Mouse (Mus musculus): Measurements from ENCODE around the gene Hook2. TPM values are rescaled to one million over a fixed set of nuclear protein-coding genes. Genes with fewer than 3 reads are reported as not detected.

The Hook2 gene
- polyA plus RNA-seq, 1 experiment from 2014 or later: 25.8 TPM

GRCm38 (mm10) chr8:85035165-85035727, 44.8 kb downstream of the Hook2 start:
- H3K9ac ChIP-seq (replicated peaks; ENCODE audit: low read length): no peak overlapping the region
- peaks cover 24% of the 10 kb centered on the region for H3K4me1 ChIP-seq (ENCODE audit: control insufficient read depth, insufficient read depth, low read length)
- 7% methylated on average over 12 of the region's 12 CpGs for WGBS
- ATAC-seq (ENCODE audit: low FRiP score, low TSS enrichment) (no peak), DNase-seq (no peak)
- H3K27me3 ChIP-seq (ENCODE audit: control insufficient read depth, insufficient read depth, low read length): no peaks in the 10 kb centered on the region
- peak overlapping the region; percentile 98 for H3K4me2 ChIP-seq (ENCODE audit: low read length)
- H3K27ac ChIP-seq (replicated peaks; ENCODE audit: low read depth, low read length): no peak overlapping the region
- no peaks in the 10 kb centered on the region for H3K9me3 ChIP-seq (ENCODE audit: control insufficient read depth, low read length)
- H3K36me3 ChIP-seq (ENCODE audit: control insufficient read depth, insufficient read depth, low read length): peaks cover 35% of the 10 kb centered on the region
- peak overlapping the region; percentile 81 for H3K4me3 ChIP-seq (replicated peaks; ENCODE audit: low read depth, low read length)

GRCm38 (mm10) chr8:85035728-85036310, 45.4 kb downstream of the Hook2 start:
- no peak for ATAC-seq (ENCODE audit: low FRiP score, low TSS enrichment)

GRCm38 (mm10) chr8:85036381-85036717, 45.9 kb downstream of the Hook2 start:
- H3K4me3 ChIP-seq (replicated peaks; ENCODE audit: low read depth, low read length): peak overlapping the region; percentile 81
- peak overlapping the region; percentile 98 for H3K4me2 ChIP-seq (ENCODE audit: low read length)
- ATAC-seq (ENCODE audit: low FRiP score, low TSS enrichment): peak; percentile 46
- peak overlapping the region; percentile 65 for H3K9ac ChIP-seq (replicated peaks; ENCODE audit: low read length)
- under 1% methylated on average over 9 of the region's 9 CpGs for WGBS
- H3K27me3 ChIP-seq (ENCODE audit: control insufficient read depth, insufficient read depth, low read length): no peaks in the 10 kb centered on the region
- H3K9me3 ChIP-seq (ENCODE audit: control insufficient read depth, low read length): no peaks in the 10 kb centered on the region
- DNase-seq: no peak
- H3K36me3 ChIP-seq (ENCODE audit: control insufficient read depth, insufficient read depth, low read length): peaks cover 36% of the 10 kb centered on the region
- H3K27ac ChIP-seq (replicated peaks; ENCODE audit: low read depth, low read length): peak overlapping the region; percentile 65
- peaks cover 24% of the 10 kb centered on the region for H3K4me1 ChIP-seq (ENCODE audit: control insufficient read depth, insufficient read depth, low read length)

More at GRCm38 (mm10) chr8:85035728-85036310, 45.4 kb downstream of the Hook2 start:
- Histone ChIP-seq H3K9me3 (ENCODE audit: control insufficient read depth, low read length) (no peaks in the 10 kb centered on the region), H3K4me1 (ENCODE audit: control insufficient read depth, insufficient read depth, low read length) (peaks cover 24% of the 10 kb centered on the region), H3K27ac (replicated peaks; ENCODE audit: low read depth, low read length) (peak overlapping the region; percentile 65; the same call in 1 of the 2 replicates), H3K4me3 (replicated peaks; ENCODE audit: low read depth, low read length) (peak overlapping the region; percentile 81), H3K36me3 (ENCODE audit: control insufficient read depth, insufficient read depth, low read length) (peaks cover 35% of the 10 kb centered on the region), H3K9ac (replicated peaks; ENCODE audit: low read length) (peak overlapping the region; percentile 65), H3K4me2 (ENCODE audit: low read length) (peak overlapping the region; percentile 98), H3K27me3 (ENCODE audit: control insufficient read depth, insufficient read depth, low read length) (no peaks in the 10 kb centered on the region)
- 1% methylated on average over 15 of the region's 15 CpGs for WGBS
- DNase-seq: peak; percentile 29

GRCm38 (mm10) chr8:85036718-85037365, 46.4 kb downstream of the Hook2 start, which contains the start of gene Tnpo2:
TSS of gene Tnpo2 (plus strand) at chr8:85036915.
- Histone ChIP-seq H3K27me3 (ENCODE audit: control insufficient read depth, insufficient read depth, low read length) (no peaks in the 10 kb centered on the region), H3K9me3 (ENCODE audit: control insufficient read depth, low read length) (no peaks in the 10 kb centered on the region), H3K4me1 (ENCODE audit: control insufficient read depth, insufficient read depth, low read length) (peaks cover 24% of the 10 kb centered on the region), H3K4me3 (replicated peaks; ENCODE audit: low read depth, low read length) (peak within 1 kb of the TSS; percentile 81), H3K36me3 (ENCODE audit: control insufficient read depth, insufficient read depth, low read length) (peaks cover 36% of the 10 kb centered on the region), H3K9ac (replicated peaks; ENCODE audit: low read length) (peak within 1 kb of the TSS; percentile 87), H3K27ac (replicated peaks; ENCODE audit: low read depth, low read length) (peak within 1 kb of the TSS; percentile 97), H3K4me2 (ENCODE audit: low read length) (peak within 1 kb of the TSS; percentile 98)
- DNase-seq: peak; percentile 96
- peak; percentile 94 for ATAC-seq (ENCODE audit: low FRiP score, low TSS enrichment)
- under 1% methylated on average over 59 of the region's 59 CpGs for WGBS

- WGBS: under 1% methylated on average over 14 of the region's 14 CpGs
- no peaks in the 10 kb centered on the region for H3K9me3 ChIP-seq (ENCODE audit: control insufficient read depth, low read length)
- H3K4me2 ChIP-seq (ENCODE audit: low read length): peak overlapping the region; percentile 98
- ATAC-seq (ENCODE audit: low FRiP score, low TSS enrichment) (peak; percentile 61), DNase-seq (peak; percentile 75)
- H3K4me1 ChIP-seq (ENCODE audit: control insufficient read depth, insufficient read depth, low read length): peaks cover 24% of the 10 kb centered on the region
- peak overlapping the region; percentile 81 for H3K4me3 ChIP-seq (replicated peaks; ENCODE audit: low read depth, low read length)
- H3K27me3 ChIP-seq (ENCODE audit: control insufficient read depth, insufficient read depth, low read length): no peaks in the 10 kb centered on the region
- peaks cover 37% of the 10 kb centered on the region for H3K36me3 ChIP-seq (ENCODE audit: control insufficient read depth, insufficient read depth, low read length)
- H3K27ac ChIP-seq (replicated peaks; ENCODE audit: low read depth, low read length): peak overlapping the region; percentile 97
- peak overlapping the region; percentile 87 for H3K9ac ChIP-seq (replicated peaks; ENCODE audit: low read length)
These were observed 46.9 kb downstream of the Hook2 start for GRCm38 (mm10) chr8:85037366-85037680.

GRCm38 (mm10) chr8:85037681-85038531, 47.5 kb downstream of the Hook2 start:
- under 1% methylated on average over 56 of the region's 57 CpGs for WGBS
- Histone ChIP-seq H3K9ac (replicated peaks; ENCODE audit: low read length) (peak overlapping the region; percentile 87), H3K27ac (replicated peaks; ENCODE audit: low read depth, low read length) (peak overlapping the region; percentile 97), H3K4me3 (replicated peaks; ENCODE audit: low read depth, low read length) (peak overlapping the region; percentile 81), H3K27me3 (ENCODE audit: control insufficient read depth, insufficient read depth, low read length) (no peaks in the 10 kb centered on the region), H3K36me3 (ENCODE audit: control insufficient read depth, insufficient read depth, low read length) (peaks cover 36% of the 10 kb centered on the region), H3K4me1 (ENCODE audit: control insufficient read depth, insufficient read depth, low read length) (peaks cover 24% of the 10 kb centered on the region), H3K9me3 (ENCODE audit: control insufficient read depth, low read length) (no peaks in the 10 kb centered on the region), H3K4me2 (ENCODE audit: low read length) (peak overlapping the region; percentile 98)
- DNase-seq (peak; percentile 61), ATAC-seq (ENCODE audit: low FRiP score, low TSS enrichment) (no peak)

GRCm38 (mm10) chr8:85043619-85044018, 53.2 kb downstream of the Hook2 start:
- no peaks in the 10 kb centered on the region for H3K9me3 ChIP-seq (ENCODE audit: control insufficient read depth, low read length)
- H3K4me2 ChIP-seq (ENCODE audit: low read length): no peak overlapping the region
- ATAC-seq (ENCODE audit: low FRiP score, low TSS enrichment): no peak
- no peak overlapping the region for H3K27ac ChIP-seq (replicated peaks; ENCODE audit: low read depth, low read length)
- H3K9ac ChIP-seq (replicated peaks; ENCODE audit: low read length): no peak overlapping the region
- peaks cover 83% of the 10 kb centered on the region for H3K36me3 ChIP-seq (ENCODE audit: control insufficient read depth, insufficient read depth, low read length)
- peaks cover 4% of the 10 kb centered on the region for H3K4me1 ChIP-seq (ENCODE audit: control insufficient read depth, insufficient read depth, low read length)
- no peak for DNase-seq
- 95% methylated on average over 6 of the region's 6 CpGs for WGBS
- H3K4me3 ChIP-seq (replicated peaks; ENCODE audit: low read depth, low read length): no peak overlapping the region
- H3K27me3 ChIP-seq (ENCODE audit: control insufficient read depth, insufficient read depth, low read length): no peaks in the 10 kb centered on the region
